Mouse (Mus musculus) intestine, postnatal 0 days (tissue): ENCODE data around the gene Camta1. TPM values are rescaled to one million over a fixed set of nuclear protein-coding genes. Genes with fewer than 3 reads are reported as not detected.

Experiments used
- ATAC-seq: fragments of 200-750 bp; cut with Nextera tagmentation; 2 replicates; pipeline ENCODE4 v1.8.0; 2017; ENCODE audit warnings: mild to moderate bottlenecking, moderate TSS enrichment, moderate library complexity
- H3K27ac ChIP-seq: fragments of 300-500 bp; sonication (generic); 2 replicates; pipeline ENCODE4 v1.5.1; 2014; ENCODE audit warnings: mild to moderate bottlenecking, low read depth, low read length, moderate library complexity
- H3K27me3 ChIP-seq: fragments of 300-500 bp; sonication (generic); replicated peaks from 2 replicates; pipeline ENCODE4 v1.6.1; 2014; ENCODE audit warnings: low read length, mixed read lengths; ENCODE audit not compliant: control insufficient read depth, insufficient read depth
- H3K36me3 ChIP-seq: fragments of 300-500 bp; sonication (generic); 2 replicates; pipeline ENCODE4 v1.6.1; 2014; ENCODE audit warnings: mild to moderate bottlenecking, moderate library complexity; ENCODE audit not compliant: control insufficient read depth, insufficient read depth
- H3K4me1 ChIP-seq: fragments of 300-500 bp; sonication (generic); replicated peaks from 2 replicates; pipeline ENCODE4 v1.6.1; 2014; ENCODE audit warnings: antibody characterized with exemption, low read length, mixed read lengths; ENCODE audit not compliant: control insufficient read depth, insufficient read depth
- H3K4me2 ChIP-seq: fragments of 300-500 bp; sonication (generic); replicated peaks from 2 replicates; pipeline ENCODE4 v1.6.1; 2014; ENCODE audit warnings: low read depth, mild to moderate bottlenecking, moderate library complexity
- H3K4me3 ChIP-seq: fragments of 300-500 bp; sonication (generic); 2 replicates; pipeline ENCODE4 v1.5.1; 2014; ENCODE audit warnings: low read depth, low read length
- H3K9ac ChIP-seq: fragments of 300-500 bp; sonication (generic); 2 replicates; pipeline ENCODE4 v1.6.1; 2014; ENCODE audit warnings: mild to moderate bottlenecking, low read depth, low read length
- H3K9me3 ChIP-seq: fragments of 300-500 bp; sonication (generic); 2 replicates; pipeline ENCODE4 v1.6.1; 2016; ENCODE audit warnings: mixed run types; ENCODE audit not compliant: control insufficient read depth
- CTCF ChIP-seq: sonication (generic); IDR thresholded peaks from 2 replicates; pipeline ENCODE4 v1.5.1; 2016; ENCODE audit warnings: low read depth, mild to moderate bottlenecking, control low read depth, antibody characterized with exemption, moderate library complexity
- WGBS: fragments of 180-500 bp; shearing (Covaris S2); extraction: QIAGEN DNeasy Blood & Tissue Kit; methylation state at CpG from one replicate; pipeline ENCODE4 v1.1.7; 2014; 5-methylcytosine and 5-hydroxymethylcytosine counted together
- polyA plus RNA-seq: library from polyadenylated mRNA; unstranded; fragments of >200 nt; fragmentation: Nextera tagmentation; extraction: Ambion mirVana; gene quantifications from 2 replicates; pipeline ENCODE4 v1.2.1, GENCODE M21; 2015

Camta1 gene
- polyA plus RNA-seq, 1 experiment from 2014 or later, result 54.1 TPM

DNA sequence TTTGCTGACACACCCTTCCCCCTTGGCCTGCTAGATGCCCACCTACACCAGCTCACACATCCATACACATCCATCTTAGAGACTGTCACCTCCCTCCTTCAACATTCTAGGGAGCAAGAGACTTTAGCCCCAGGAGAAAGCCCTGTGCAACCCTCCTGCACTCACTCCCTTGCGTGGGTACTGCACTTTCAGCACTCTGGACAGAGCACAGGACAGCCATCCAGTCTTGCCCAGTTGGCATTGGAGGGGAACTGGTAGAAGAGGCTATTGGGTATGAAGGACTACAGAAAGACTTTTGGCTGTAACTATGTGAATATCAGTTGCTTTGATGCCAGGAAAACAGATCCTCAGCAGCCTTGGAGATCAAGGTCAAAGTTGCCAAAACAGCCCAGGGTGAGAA lies 675.9 kb downstream of the Camta1 start:
- H3K27me3 ChIP-seq, result no peaks in the 10 kb centered on the region
- no peak overlapping the region for H3K9ac ChIP-seq
- H3K9me3 ChIP-seq, result no peaks in the 10 kb centered on the region
- H3K36me3 ChIP-seq, result no peaks in the 10 kb centered on the region
- H3K27ac ChIP-seq, result no peak overlapping the region
- no peak overlapping the region for H3K4me2 ChIP-seq
- ATAC-seq, result no peak
- WGBS, result 14% methylated on average over 1 of the region's 1 CpGs
- no peaks in the 10 kb centered on the region for H3K4me1 ChIP-seq
- TF ChIP-seq CTCF, result no peak
- H3K4me3 ChIP-seq, result no peak overlapping the region

- H3K36me3 ChIP-seq, result no peaks in the 10 kb centered on the region
- no peak for ATAC-seq
- no peak overlapping the region for H3K4me2 ChIP-seq
- no peaks in the 10 kb centered on the region for H3K27me3 ChIP-seq
- no peak for TF ChIP-seq CTCF
- no peaks in the 10 kb centered on the region for H3K4me1 ChIP-seq
- WGBS, result 5% methylated on average over 7 of the region's 7 CpGs
- no peak overlapping the region for H3K9ac ChIP-seq
- no peak overlapping the region for H3K4me3 ChIP-seq
- H3K27ac ChIP-seq, result no peak overlapping the region
- H3K9me3 ChIP-seq, result no peaks in the 10 kb centered on the region
Measured at GRCm38 (mm10) chr4:151180394-151180902, 681.2 kb downstream of the Camta1 start.

DNA sequence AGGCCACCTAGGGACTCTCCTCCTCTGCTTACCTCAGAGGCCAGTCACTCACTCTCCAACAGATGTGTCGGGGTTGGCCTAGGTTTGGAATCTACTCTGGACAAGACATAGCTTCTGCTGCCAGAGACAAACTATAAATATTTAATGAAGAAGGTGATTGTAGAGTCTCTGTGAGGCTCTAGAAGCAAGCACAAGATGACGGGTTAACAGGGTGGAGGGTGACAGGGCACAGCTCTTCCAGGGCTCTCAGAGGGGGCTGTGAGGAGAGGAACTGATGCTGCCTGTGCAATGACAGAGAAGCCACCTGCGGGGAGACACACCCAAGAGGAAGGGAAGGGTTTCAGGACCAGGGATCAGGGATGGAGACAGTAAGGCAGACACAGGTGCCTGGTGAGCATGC lies 682.0 kb downstream of the Camta1 start:
- no peak overlapping the region for H3K27ac ChIP-seq
- no peaks in the 10 kb centered on the region for H3K9me3 ChIP-seq
- 28% methylated on average over 3 of the region's 3 CpGs for WGBS
- ATAC-seq, result no peak
- H3K27me3 ChIP-seq, result no peaks in the 10 kb centered on the region
- no peak for TF ChIP-seq CTCF
- no peaks in the 10 kb centered on the region for H3K4me1 ChIP-seq
- H3K36me3 ChIP-seq, result no peaks in the 10 kb centered on the region
- H3K4me3 ChIP-seq, result no peak overlapping the region
- no peak overlapping the region for H3K4me2 ChIP-seq
- H3K9ac ChIP-seq, result no peak overlapping the region

- no peak overlapping the region for H3K4me3 ChIP-seq
- ATAC-seq, result no peak
- no peak overlapping the region for H3K4me2 ChIP-seq
- 51% methylated on average over 8 of the region's 8 CpGs for WGBS
- no peak overlapping the region for H3K27ac ChIP-seq
- no peak for TF ChIP-seq CTCF
- H3K4me1 ChIP-seq, result no peaks in the 10 kb centered on the region
- H3K27me3 ChIP-seq, result no peaks in the 10 kb centered on the region
- H3K36me3 ChIP-seq, result no peaks in the 10 kb centered on the region
- H3K9ac ChIP-seq, result no peak overlapping the region
- no peaks in the 10 kb centered on the region for H3K9me3 ChIP-seq
Measured at GRCm38 (mm10) chr4:151178970-151179378, 682.7 kb downstream of the Camta1 start.

- no peak overlapping the region for H3K4me2 ChIP-seq
- no peak overlapping the region for H3K9ac ChIP-seq
- no peak for ATAC-seq
- no peaks in the 10 kb centered on the region for H3K9me3 ChIP-seq
- WGBS, result 63% methylated on average over 8 of the region's 8 CpGs
- H3K27ac ChIP-seq, result no peak overlapping the region
- H3K4me1 ChIP-seq, result no peaks in the 10 kb centered on the region
- H3K4me3 ChIP-seq, result no peak overlapping the region
- TF ChIP-seq CTCF, result no peak
- H3K27me3 ChIP-seq, result no peaks in the 10 kb centered on the region
- no peaks in the 10 kb centered on the region for H3K36me3 ChIP-seq
Measured at GRCm38 (mm10) chr4:151172526-151172925, 689.1 kb downstream of the Camta1 start.

DNA sequence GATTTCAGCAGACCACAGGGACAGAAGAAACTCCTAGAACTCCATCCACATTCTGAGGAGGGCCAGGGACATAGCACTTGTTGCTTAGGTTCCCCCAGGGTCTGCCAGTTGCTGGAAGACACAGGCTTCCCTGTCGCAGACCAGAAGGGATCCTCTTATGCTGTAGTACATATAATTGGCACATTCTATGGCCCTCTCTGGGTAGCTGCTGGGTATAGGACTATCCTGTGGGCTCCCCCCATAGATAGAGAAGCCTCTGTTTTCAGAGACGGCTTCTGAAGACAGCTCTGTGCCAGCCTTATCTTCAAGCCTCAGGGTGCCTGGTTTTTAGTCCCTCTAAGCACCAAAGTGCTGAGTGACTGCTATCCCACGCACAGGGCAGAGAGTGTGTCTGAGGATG lies 690.6 kb downstream of the Camta1 start:
- Histone ChIP-seq H3K27me3 (no peaks in the 10 kb centered on the region), H3K9ac (no peak overlapping the region), H3K36me3 (no peaks in the 10 kb centered on the region), H3K4me3 (no peak overlapping the region), H3K4me1 (no peaks in the 10 kb centered on the region), H3K27ac (no peak overlapping the region), H3K9me3 (no peaks in the 10 kb centered on the region), H3K4me2 (peak overlapping the region; percentile 35; the same call in 1 of the 2 replicates)
- TF ChIP-seq CTCF, result no peak
- WGBS, result 67% methylated on average over 3 of the region's 3 CpGs
- ATAC-seq, result no peak

GRCm38 (mm10) chr4:151170658-151171057 lies 691.0 kb downstream of the Camta1 start:
- Histone ChIP-seq H3K27ac (no peak overlapping the region), H3K27me3 (no peaks in the 10 kb centered on the region), H3K4me3 (no peak overlapping the region), H3K9me3 (no peaks in the 10 kb centered on the region), H3K9ac (no peak overlapping the region), H3K4me2 (peak overlapping the region; percentile 35; the same call in 1 of the 2 replicates), H3K36me3 (no peaks in the 10 kb centered on the region), H3K4me1 (no peaks in the 10 kb centered on the region)
- no peak for ATAC-seq
- 0 out of 2 replicates have a peak, but pooled peaks have one; percentile 6 for TF ChIP-seq CTCF
- 32% methylated on average over 18 of the region's 18 CpGs for WGBS
